Mouse (Mus musculus): ENCODE data around the gene Atg10. TPM values are rescaled to one million over a fixed set of nuclear protein-coding genes. Genes with fewer than 3 reads are reported as not detected.

Atg10 gene
- total and polyA plus RNA-seq, 2 experiments from 2014 or later: 7.5 to 10.7 TPM

DNA sequence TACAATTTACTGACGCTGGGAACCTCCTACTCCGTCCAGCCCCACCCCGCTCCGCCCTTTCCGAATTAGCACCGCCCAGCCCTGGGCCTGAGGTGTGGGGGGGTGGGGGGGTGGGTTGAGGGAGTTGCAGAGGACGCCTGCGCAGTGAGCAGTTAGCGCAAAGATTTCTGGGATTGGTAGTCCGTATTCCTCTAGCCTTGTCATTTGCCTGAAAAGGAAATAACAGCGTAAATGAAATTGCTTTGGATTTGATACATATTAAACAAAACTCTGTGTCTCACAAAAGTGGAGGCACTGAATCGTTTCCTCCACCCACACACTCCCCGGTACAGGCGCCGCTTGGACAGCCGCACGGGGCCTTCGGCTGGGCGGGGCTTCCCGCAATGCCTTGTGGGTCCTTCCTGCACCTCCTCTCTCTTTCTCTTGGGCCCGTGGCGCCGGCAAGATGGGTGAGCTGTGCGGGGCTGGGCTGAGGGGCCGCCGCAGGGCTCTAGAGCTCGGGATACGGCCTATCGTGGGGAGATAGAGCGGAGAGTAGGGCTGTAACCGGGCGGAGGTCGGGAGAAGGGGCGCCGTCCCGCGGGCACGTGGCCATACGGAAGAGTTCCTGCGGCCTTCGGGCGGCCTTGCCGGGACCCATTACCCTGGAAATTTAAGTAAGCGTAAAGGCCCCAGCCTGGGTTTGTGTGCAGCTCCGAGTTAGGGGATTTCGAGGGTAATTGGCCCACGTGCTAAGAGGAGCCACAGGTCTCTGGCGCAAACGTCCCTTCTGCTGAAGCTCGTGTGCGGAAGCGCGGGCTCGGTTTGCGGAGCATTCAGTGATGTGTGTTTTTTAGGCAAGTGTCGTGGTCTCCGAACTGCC, 300.8 kb downstream of the Atg10 start, which contains the start of gene Rps23:
TSS of gene Rps23 (plus strand) at position 208 of the 862 bp plus-strand sequence.
- no peaks in the 10 kb centered on the region for H3K27me3 ChIP-seq (ENCODE audit: insufficient read depth, low read length)
- under 1% methylated on average over 57 of the region's 57 CpGs for whole genome bisulfite sequencing
- H3K9ac ChIP-seq: peak within 1 kb of the TSS; percentile 93
- H3K9me3 ChIP-seq (ENCODE audit: low read length): no peaks in the 10 kb centered on the region
- H3K4me1 ChIP-seq (ENCODE audit: insufficient read depth): 0 out of 2 replicates have a peak, but pooled peaks cover 5% of the 10 kb centered on the region
- H3K4me3 ChIP-seq (ENCODE audit: low read depth, low read length): peak within 1 kb of the TSS; percentile 70
- ATAC-seq (peak; percentile 97), DNase-seq (peak; percentile 97)
- H3K36me3 ChIP-seq (ENCODE audit: insufficient read depth): peaks cover 21% of the 10 kb centered on the region
- H3K4me2 ChIP-seq (ENCODE audit: low read depth): peak within 1 kb of the TSS; percentile 69
- H3K27ac ChIP-seq (ENCODE audit: low read depth, low read length): peak within 1 kb of the TSS; percentile 85
- no peak for TF ChIP-seq CTCF (IDR thresholded peaks at IDR 0.05; ENCODE audit: low read depth)

- Histone ChIP-seq H3K9ac (no peak overlapping the region), H3K27ac (ENCODE audit: low read depth, low read length) (peak overlapping the region; percentile 95), H3K9me3 (ENCODE audit: low read length) (no peaks in the 10 kb centered on the region), H3K4me3 (ENCODE audit: low read depth, low read length) (no peak overlapping the region), H3K36me3 (ENCODE audit: insufficient read depth) (no peaks in the 10 kb centered on the region), H3K4me1 (ENCODE audit: insufficient read depth) (peaks cover 11% of the 10 kb centered on the region; the same call in 1 of the 2 replicates), H3K27me3 (ENCODE audit: insufficient read depth, low read length) (no peaks in the 10 kb centered on the region), H3K4me2 (ENCODE audit: low read depth) (no peak overlapping the region)
- DNase-seq (no peak), ATAC-seq (no peak)
- WGBS: 95% methylated on average over 4 of the region's 4 CpGs
- no peak for TF ChIP-seq CTCF (IDR thresholded peaks at IDR 0.05; ENCODE audit: low read depth)
These were observed 309.0 kb downstream of the Atg10 start for GRCm38 (mm10) chr13:90914721-90915120.

DNA sequence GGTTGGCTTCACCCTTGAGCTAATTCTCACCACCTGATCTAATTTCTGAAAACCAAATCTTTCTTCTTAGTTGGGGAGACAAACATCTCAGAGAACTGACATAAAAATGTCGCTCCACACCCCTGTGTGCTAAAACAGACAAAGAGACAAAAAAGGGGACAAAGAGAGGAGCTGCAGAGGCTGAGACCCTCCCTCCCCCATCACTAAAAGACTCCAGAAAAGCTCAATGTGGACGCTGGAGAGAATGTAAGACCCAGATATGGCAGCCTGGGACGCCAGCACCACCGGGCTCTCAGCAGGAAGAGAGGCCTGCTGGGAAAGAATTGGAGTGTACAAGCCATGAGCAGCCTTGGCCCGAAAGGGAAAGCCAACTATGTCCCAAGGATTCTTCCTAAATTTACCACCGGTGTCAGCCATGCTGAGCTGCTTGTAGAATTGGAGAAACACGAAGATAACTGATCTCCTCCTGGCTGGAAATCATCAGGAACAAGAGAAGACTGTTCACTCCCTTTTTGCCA, 310.0 kb downstream of the Atg10 start:
- 27% methylated on average over 7 of the region's 7 CpGs for WGBS
- Histone ChIP-seq H3K36me3 (ENCODE audit: insufficient read depth) (no peaks in the 10 kb centered on the region), H3K27me3 (ENCODE audit: insufficient read depth, low read length) (no peaks in the 10 kb centered on the region), H3K9ac (peak overlapping the region; percentile 14; the same call in 1 of the 2 replicates), H3K4me3 (ENCODE audit: low read depth, low read length) (no peak overlapping the region), H3K9me3 (ENCODE audit: low read length) (no peaks in the 10 kb centered on the region), H3K4me1 (ENCODE audit: insufficient read depth) (peaks cover 11% of the 10 kb centered on the region; the same call in 1 of the 2 replicates), H3K27ac (ENCODE audit: low read depth, low read length) (peak overlapping the region; percentile 95), H3K4me2 (ENCODE audit: low read depth) (peak overlapping the region; percentile 0; the same call in 1 of the 2 replicates)
- TF ChIP-seq CTCF (IDR thresholded peaks at IDR 0.05; ENCODE audit: low read depth): no peak
- peak; percentile 81 for DNase-seq
- peak; percentile 73 for ATAC-seq

DNA sequence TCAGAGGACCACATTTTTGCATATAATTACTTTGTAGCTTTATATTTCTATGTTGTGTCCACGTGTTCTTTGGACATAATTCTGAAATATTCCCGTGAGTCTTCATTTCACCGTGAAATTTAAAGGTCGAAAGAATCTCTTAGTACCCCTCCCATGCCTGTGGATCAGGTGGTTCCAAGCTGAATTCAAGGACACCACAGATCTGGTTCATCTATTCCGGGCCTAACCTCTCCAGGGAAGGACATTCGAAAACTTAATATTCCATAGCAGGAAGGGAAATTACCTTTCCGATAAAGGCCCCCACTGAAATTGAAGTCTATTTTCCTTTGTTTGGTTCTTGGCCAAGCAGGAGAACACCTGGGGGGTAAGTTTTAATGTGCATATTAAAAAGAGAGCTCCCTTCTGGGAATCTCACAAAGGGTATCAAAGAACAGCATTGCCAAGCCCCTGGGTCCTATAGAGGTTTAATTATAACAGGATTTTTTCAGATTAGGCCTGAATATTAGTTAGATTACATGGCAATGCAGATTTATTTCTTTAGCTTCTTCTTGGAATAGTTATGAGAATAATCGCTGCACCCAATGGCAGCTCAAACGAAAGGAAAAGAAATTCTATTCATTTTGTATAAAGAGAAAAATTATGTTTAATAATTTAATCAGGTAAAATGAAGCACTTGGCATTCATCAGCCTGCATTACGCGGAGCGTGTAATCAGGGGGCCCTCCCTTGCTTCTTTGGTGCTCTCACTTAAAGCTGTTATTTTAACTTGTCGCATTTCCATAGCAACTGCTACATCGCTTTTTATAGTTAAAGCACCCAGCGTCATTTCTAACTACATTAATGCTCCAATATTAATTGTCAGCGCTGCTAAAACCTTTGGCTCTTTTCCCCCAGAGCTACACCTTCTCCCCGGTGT, 310.8 kb downstream of the Atg10 start:
- Histone ChIP-seq H3K36me3 (ENCODE audit: insufficient read depth) (no peaks in the 10 kb centered on the region), H3K4me1 (ENCODE audit: insufficient read depth) (peaks cover 11% of the 10 kb centered on the region; the same call in 1 of the 2 replicates), H3K9ac (peak overlapping the region; percentile 14), H3K9me3 (ENCODE audit: low read length) (no peaks in the 10 kb centered on the region), H3K4me2 (ENCODE audit: low read depth) (peak overlapping the region; percentile 0; the same call in 1 of the 2 replicates), H3K4me3 (ENCODE audit: low read depth, low read length) (no peak overlapping the region), H3K27me3 (ENCODE audit: insufficient read depth, low read length) (no peaks in the 10 kb centered on the region), H3K27ac (ENCODE audit: low read depth, low read length) (peak overlapping the region; percentile 95)
- no peak for DNase-seq
- TF ChIP-seq CTCF (IDR thresholded peaks at IDR 0.05; ENCODE audit: low read depth): no peak
- 32% methylated on average over 17 of the region's 17 CpGs for WGBS
- ATAC-seq: peak; percentile 94

DNA sequence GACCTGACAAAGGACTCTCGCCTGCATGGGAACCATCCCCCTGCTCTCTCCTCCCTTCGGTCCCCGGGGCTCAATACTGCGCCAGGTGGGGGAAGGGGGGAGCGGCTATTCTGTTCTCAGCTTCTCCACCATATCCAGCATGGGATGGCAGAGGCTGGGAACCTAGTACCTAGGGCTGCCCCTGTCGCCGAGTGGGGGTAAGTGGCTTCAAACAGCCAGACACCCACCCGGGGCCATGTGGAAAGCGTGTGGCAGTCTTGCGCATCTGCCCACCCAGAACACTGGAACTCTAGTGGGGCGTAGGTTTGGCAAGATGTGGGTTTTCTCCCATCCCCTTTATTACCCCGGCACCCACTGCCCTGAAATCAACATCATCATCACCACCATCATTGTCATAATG, 316.4 kb downstream of the Atg10 start:
- 92% methylated on average over 12 of the region's 12 CpGs for WGBS
- H3K9ac ChIP-seq: no peak overlapping the region
- H3K9me3 ChIP-seq (ENCODE audit: low read length): no peaks in the 10 kb centered on the region
- H3K36me3 ChIP-seq (ENCODE audit: insufficient read depth): no peaks in the 10 kb centered on the region
- ATAC-seq (no peak), DNase-seq (no peak)
- no peak overlapping the region for H3K27ac ChIP-seq (ENCODE audit: low read depth, low read length)
- H3K27me3 ChIP-seq (ENCODE audit: insufficient read depth, low read length): no peaks in the 10 kb centered on the region
- no peak overlapping the region for H3K4me2 ChIP-seq (ENCODE audit: low read depth)
- H3K4me3 ChIP-seq (ENCODE audit: low read depth, low read length): no peak overlapping the region
- no peak for TF ChIP-seq CTCF (IDR thresholded peaks at IDR 0.05; ENCODE audit: low read depth)
- no peaks in the 10 kb centered on the region for H3K4me1 ChIP-seq (ENCODE audit: insufficient read depth)

DNA sequence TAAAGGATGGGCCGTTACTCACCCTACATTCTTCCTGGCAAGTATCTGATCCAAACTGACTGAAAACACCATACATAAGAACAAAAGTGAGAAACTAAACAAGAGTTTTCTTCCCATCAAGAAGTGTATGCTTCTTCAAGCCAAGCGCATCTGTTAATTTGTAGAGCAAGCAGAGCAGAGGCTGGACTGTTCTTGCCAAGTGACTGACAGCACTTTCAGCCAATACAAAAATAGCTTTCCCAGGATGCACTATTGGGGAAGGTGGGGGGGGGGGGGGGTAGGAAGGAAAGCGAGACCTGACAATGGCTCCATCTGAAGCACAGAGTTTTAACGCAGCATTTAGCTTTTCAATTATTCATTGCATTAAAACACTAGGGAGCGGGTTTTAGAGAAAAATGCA, 318.6 kb downstream of the Atg10 start, which contains the start of gene Atp6ap1l:
TSS of gene Atp6ap1l (minus strand) at position 180 of the 400 bp plus-strand sequence.
- DNase-seq (no peak), ATAC-seq (peak; percentile 51; the same call in 1 of the 2 replicates)
- Histone ChIP-seq H3K27me3 (ENCODE audit: insufficient read depth, low read length) (no peaks in the 10 kb centered on the region), H3K4me1 (ENCODE audit: insufficient read depth) (no peaks in the 10 kb centered on the region), H3K9ac (no peak within 1 kb of the TSS), H3K4me2 (ENCODE audit: low read depth) (no peak within 1 kb of the TSS), H3K27ac (ENCODE audit: low read depth, low read length) (no peak within 1 kb of the TSS), H3K36me3 (ENCODE audit: insufficient read depth) (no peaks in the 10 kb centered on the region), H3K9me3 (ENCODE audit: low read length) (no peaks in the 10 kb centered on the region), H3K4me3 (ENCODE audit: low read depth, low read length) (no peak within 1 kb of the TSS)
- TF ChIP-seq CTCF (IDR thresholded peaks at IDR 0.05; ENCODE audit: low read depth): no peak
- WGBS: 75% methylated on average over 5 of the region's 5 CpGs
